Mouse (Mus musculus) hindbrain, embryonic 11.5 days (tissue): ENCODE measurements at regions not wholly inside any gene's neighbourhood (a gene's known extent, or its start where the extent isn't known, plus 50 kb on each side); places are given as distances from the start of the nearest gene placed in this dataset.
"Not testable (repeated sequence)": the region's sequence is repeated elsewhere in the genome, so short reads cannot be mapped to it uniquely, and the experiment has no call there.

Experiments used
- ATAC-seq: fragments of 200-750 bp; cut with Nextera tagmentation; 2 replicates; pipeline ENCODE4 v1.8.0; 2017; ENCODE audit warnings: mild to moderate bottlenecking, moderate TSS enrichment, moderate library complexity; ENCODE audit not compliant: low FRiP score
- DNase-seq: peaks from one replicate; pipeline ENCODE4 v3.0.0-alpha.2; 2015; ENCODE audit warnings: low spot score
- H3K27ac ChIP-seq: fragments of 300-500 bp; sonication (generic); 2 replicates; pipeline ENCODE4 v1.5.1; 2014; ENCODE audit warnings: mild to moderate bottlenecking, low read depth, low read length
- H3K27me3 ChIP-seq: fragments of 300-500 bp; sonication (generic); 2 replicates; pipeline ENCODE4 v1.6.1; 2014; ENCODE audit warnings: mild to moderate bottlenecking, low read length, moderate library complexity, mixed read lengths; ENCODE audit not compliant: control insufficient read depth, insufficient read depth
- H3K36me3 ChIP-seq: fragments of 300-500 bp; sonication (generic); 2 replicates; pipeline ENCODE4 v1.6.1; 2014; ENCODE audit warnings: mild to moderate bottlenecking, low read length, moderate library complexity, mixed read lengths; ENCODE audit not compliant: control insufficient read depth, insufficient read depth
- H3K4me1 ChIP-seq: fragments of 300-500 bp; sonication (generic); replicated peaks from 2 replicates; pipeline ENCODE4 v1.6.1; 2014; ENCODE audit warnings: low read length, mixed read lengths; ENCODE audit not compliant: control insufficient read depth, insufficient read depth
- H3K4me2 ChIP-seq: fragments of 300-500 bp; sonication (generic); replicated peaks from 2 replicates; pipeline ENCODE4 v1.6.1; 2014; ENCODE audit warnings: mild to moderate bottlenecking, low read depth, low read length
- H3K4me3 ChIP-seq: fragments of 300-500 bp; sonication (generic); 2 replicates; pipeline ENCODE4 v1.5.1; 2014; ENCODE audit warnings: low read depth, low read length
- H3K9ac ChIP-seq: fragments of 300-500 bp; sonication (generic); 2 replicates; pipeline ENCODE4 v1.6.1; 2014; ENCODE audit warnings: low read depth, low read length
- H3K9me3 ChIP-seq: fragments of 300-500 bp; sonication (generic); 2 replicates; pipeline ENCODE4 v1.6.1; 2016; ENCODE audit warnings: low read length; ENCODE audit not compliant: control insufficient read depth
- WGBS: fragments of 180-500 bp; shearing (Covaris S2); extraction: QIAGEN DNeasy Blood & Tissue Kit; methylation state at CpG from one replicate; pipeline ENCODE4 v1.1.7; 2014; 5-methylcytosine and 5-hydroxymethylcytosine counted together

DNA sequence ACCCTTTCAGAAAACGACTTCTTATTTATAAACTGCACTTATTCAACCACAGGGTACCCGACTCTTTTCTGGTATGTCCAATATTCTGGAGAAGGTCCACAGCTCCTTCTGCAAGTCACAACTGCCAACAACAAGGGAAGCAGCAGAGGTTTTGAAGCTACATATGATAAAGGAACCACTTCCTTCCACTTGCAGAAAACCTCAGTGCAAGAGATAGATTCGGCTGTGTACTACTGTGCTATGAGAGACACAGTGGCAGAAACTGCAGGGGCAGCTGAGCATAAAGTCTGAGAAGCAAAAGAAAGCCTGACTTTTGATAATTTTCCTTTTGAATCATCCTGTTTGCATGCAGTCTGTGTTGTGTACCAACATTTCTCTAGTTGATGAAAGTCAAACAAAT, 823.8 kb downstream of the Dad1 start:
- not testable (repeated sequence) for H3K4me1 ChIP-seq, DNase-seq, ATAC-seq, H3K27me3 ChIP-seq, H3K9ac ChIP-seq, H3K27ac ChIP-seq, H3K4me2 ChIP-seq, H3K4me3 ChIP-seq, H3K9me3 ChIP-seq, H3K36me3 ChIP-seq
- 78% methylated on average over 2 of the region's 3 CpGs for WGBS

DNA sequence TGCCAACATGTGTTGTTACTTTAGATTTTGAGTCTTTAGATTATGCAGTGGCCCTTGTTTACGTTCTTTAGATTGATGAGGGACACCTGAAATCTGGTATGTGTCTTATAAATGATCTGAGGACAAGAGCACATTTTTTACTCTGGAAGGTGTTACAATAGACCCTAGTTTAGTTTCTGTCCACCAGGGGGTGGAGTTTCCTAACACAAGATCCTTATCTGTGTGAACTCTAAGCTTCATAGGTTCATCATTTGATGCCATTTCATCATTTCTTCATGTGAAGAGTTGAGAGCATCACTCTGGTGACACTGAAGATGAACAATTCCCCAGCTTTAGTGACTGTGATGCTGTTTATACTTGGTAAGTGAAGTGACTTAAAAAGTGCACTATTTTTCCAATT, 825.5 kb downstream of the Dad1 start:
- not testable (repeated sequence) for H3K4me1 ChIP-seq, H3K4me3 ChIP-seq, H3K9ac ChIP-seq, H3K27ac ChIP-seq, H3K36me3 ChIP-seq, H3K27me3 ChIP-seq, DNase-seq, ATAC-seq, H3K9me3 ChIP-seq, H3K4me2 ChIP-seq
- WGBS = 83% methylated on average over 1 of the region's 1 CpGs

- WGBS = 78% methylated on average over 10 of the region's 10 CpGs
- H3K27me3 ChIP-seq, H3K4me2 ChIP-seq, H3K4me1 ChIP-seq, ATAC-seq, H3K9me3 ChIP-seq, DNase-seq, H3K27ac ChIP-seq, H3K9ac ChIP-seq, H3K4me3 ChIP-seq, H3K36me3 ChIP-seq: not testable (repeated sequence)
Measured at GRCm38 (mm10) chr14:53427636-53428035, 826.3 kb downstream of the Dad1 start.

GRCm38 (mm10) chr14:53416955-53417354, 836.9 kb downstream of the Dad1 start:
- DNase-seq, H3K9ac ChIP-seq, ATAC-seq, H3K4me3 ChIP-seq, H3K4me1 ChIP-seq, H3K36me3 ChIP-seq, H3K4me2 ChIP-seq, H3K27me3 ChIP-seq, H3K9me3 ChIP-seq, H3K27ac ChIP-seq: not testable (repeated sequence)
- 60% methylated on average over 1 of the region's 2 CpGs for whole genome bisulfite sequencing

DNA sequence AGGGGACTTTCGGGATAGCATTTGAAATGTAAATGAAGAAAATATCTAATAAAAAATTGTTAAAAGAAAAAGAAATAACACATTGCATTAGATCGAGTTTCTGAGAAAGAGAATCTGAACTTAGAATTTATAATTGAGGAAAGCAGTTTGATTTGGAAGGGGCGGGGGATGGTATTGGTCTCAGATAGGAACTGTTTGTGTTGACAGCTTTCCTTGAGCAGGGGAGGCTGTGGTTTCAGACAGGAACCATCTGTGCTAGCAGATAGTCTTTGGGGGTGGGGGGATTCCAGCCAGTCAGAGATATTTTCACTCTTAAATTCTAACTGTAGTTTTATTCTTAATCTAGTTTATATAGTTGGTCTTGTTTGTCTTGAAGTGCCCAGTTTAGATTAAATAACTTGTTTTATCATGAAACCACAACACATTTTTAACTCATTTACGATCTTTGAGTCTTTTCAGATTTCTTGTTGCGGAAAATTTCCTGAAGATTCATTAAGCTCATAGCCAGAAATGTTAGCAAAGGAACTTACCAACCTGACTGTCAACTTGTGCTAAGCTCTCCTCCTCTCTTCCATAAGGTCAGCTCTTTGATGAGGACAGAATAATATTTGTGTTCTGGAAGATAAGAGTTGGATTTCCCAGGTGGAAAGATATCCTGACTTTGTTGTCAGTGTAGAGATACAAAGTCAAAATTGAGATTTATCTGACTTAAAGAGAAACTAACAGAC, 846.2 kb downstream of the Dad1 start:
- not testable (repeated sequence) for H3K4me1 ChIP-seq

DNA sequence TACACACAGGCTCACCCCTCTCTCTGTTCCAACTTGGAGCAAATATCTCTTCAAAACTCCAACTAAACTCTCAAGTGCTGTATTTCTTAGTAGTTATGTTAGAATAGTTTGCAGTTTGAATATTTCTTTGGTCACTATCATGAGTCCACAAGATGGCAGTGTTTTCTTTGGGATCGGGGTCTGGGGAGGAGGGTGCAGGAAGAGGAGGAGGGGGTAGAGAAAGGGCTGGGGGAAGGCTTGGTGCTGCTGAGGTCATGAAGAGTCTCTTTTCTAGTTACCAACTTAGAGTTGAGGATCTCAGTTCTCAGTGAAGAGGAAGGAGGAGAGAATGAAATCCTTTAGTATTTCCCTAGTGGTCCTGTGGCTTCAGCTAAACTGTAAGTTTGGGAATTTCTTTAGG, 863.6 kb downstream of the Dad1 start:
- not testable (repeated sequence) for H3K9me3 ChIP-seq, ATAC-seq, H3K27ac ChIP-seq, H3K27me3 ChIP-seq, H3K36me3 ChIP-seq, H3K4me1 ChIP-seq, DNase-seq, H3K4me2 ChIP-seq, H3K4me3 ChIP-seq, H3K9ac ChIP-seq
- no CpG with 5 or more reads among the region's 1 CpGs for WGBS

More for the DNA sequence above, 846.2 kb downstream of the Dad1 start:
- H3K9me3 ChIP-seq, H3K27ac ChIP-seq, H3K9ac ChIP-seq, ATAC-seq, DNase-seq, H3K4me2 ChIP-seq, H3K36me3 ChIP-seq, H3K27me3 ChIP-seq, H3K4me3 ChIP-seq: not testable (repeated sequence)
- WGBS = 84% methylated on average over 2 of the region's 5 CpGs

- H3K9me3 ChIP-seq, H3K27ac ChIP-seq, DNase-seq, H3K4me2 ChIP-seq, H3K9ac ChIP-seq, H3K4me1 ChIP-seq, ATAC-seq, H3K36me3 ChIP-seq, H3K27me3 ChIP-seq, H3K4me3 ChIP-seq: not testable (repeated sequence)
- WGBS = 91% methylated on average over 5 of the region's 6 CpGs
Measured at GRCm38 (mm10) chr14:53374591-53374990, 879.0 kb upstream of the Olfr1507 start.

DNA sequence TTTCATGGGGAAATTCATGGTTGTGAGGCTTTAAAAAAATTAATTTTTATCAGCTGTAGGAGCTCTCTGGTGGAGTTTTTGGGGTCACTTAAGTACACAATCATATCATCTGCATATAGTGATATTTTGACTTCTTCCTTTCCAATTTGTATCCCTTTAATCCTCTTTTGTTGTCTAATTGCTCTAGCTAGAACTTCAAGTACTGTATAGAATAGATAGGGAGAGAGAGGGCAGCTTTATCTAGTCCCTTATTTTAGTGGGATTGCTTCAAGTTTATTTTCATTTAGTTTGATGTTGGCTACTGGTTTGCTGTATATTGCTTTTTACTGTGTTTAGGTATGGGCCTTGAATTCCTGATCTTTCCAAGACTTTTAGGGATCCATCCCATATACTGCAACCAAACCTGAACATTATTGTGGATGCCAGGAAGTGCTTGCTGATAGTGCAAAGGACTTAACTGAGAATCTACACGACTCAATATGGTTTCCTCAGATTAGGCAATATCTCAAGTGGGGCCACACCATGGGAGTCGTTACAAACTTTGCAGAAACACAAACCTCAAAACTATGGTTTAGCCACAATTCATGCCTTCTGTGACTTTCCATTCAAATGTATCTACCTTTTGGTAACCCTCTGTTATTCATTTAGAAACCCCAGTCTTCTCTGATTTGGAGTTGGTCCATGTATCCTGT, 878.4 kb upstream of the Olfr1507 start:
- not testable (repeated sequence) for ATAC-seq, H3K36me3 ChIP-seq, DNase-seq, H3K27ac ChIP-seq, H3K4me1 ChIP-seq, H3K9ac ChIP-seq, H3K27me3 ChIP-seq, H3K4me2 ChIP-seq, H3K4me3 ChIP-seq, H3K9me3 ChIP-seq
- 80% methylated on average over 1 of the region's 2 CpGs for WGBS

DNA sequence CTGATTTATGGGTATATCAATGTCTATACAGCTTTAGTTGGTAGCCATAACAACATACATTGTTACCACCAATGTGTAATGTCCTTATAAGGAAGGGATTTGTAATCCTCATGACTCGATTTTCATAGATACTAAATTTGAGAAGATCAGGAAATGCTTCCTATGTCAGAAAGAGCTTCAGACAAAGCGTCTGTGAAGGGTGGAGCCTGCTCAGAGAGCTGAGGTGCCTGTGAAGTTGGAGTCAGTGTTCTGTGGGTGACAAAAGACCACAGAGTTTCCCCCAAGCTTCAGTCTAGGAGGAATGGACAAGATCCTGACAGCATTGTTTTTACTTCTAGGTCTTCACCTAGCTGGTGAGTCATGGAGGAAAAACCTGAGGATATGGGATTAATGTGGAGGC, 874.2 kb upstream of the Olfr1507 start:
- Histone ChIP-seq H3K9ac (no peak overlapping the region), H3K4me3 (no peak overlapping the region), H3K27ac (no peak overlapping the region), H3K9me3 (no peaks in the 10 kb centered on the region), H3K27me3 (no peaks in the 10 kb centered on the region), H3K4me2 (no peak overlapping the region), H3K4me1 (no peaks in the 10 kb centered on the region), H3K36me3 (no peaks in the 10 kb centered on the region)
- ATAC-seq (no peak), DNase-seq (no peak)
- WGBS = 74% methylated on average over 2 of the region's 2 CpGs
